Mouse (Mus musculus): ENCODE measurements around the gene Ccdc184. TPM values are rescaled to one million over a fixed set of nuclear protein-coding genes. Genes with fewer than 3 reads are reported as not detected.

Gene Ccdc184
- polyA plus RNA-seq (2014; fragmentation: Illumina TruSeq; extraction: RNeasy Lipid Tissue Mini Kit (QIAGEN cat#74804); ENCODE audit: low read depth, low replicate concordance): 0.42 TPM

GRCm38 (mm10) chr15:98166963-98167644 lies at the start of gene Ccdc184:
Gene Ccdc184 (plus strand): TSS chr15:98167158.

GRCm38 (mm10) chr15:98165525-98165924 lies 1.4 kb upstream of the Ccdc184 start, which contains the start of gene Asb8:
Gene Asb8 (minus strand): TSS chr15:98165625.

GRCm38 (mm10) chr15:98195442-98195841 lies 28.5 kb downstream of the Ccdc184 start, which contains the start of gene Olfr288:
Gene Olfr288 (minus strand): TSS chr15:98195542.

Other genes starting within 250 kb of the Ccdc184 start
- 16.1 TPM for gene Tmem106c, start 203.0 kb upstream of the Ccdc184 start, polyA plus RNA-seq (2014; fragmentation: Illumina TruSeq; extraction: RNeasy Lipid Tissue Mini Kit (QIAGEN cat#74804); ENCODE audit: low read depth, low replicate concordance)
- not detected for gene Col2a1, start 162.5 kb upstream of the Ccdc184 start, polyA plus RNA-seq (2014; fragmentation: Illumina TruSeq; extraction: RNeasy Lipid Tissue Mini Kit (QIAGEN cat#74804); ENCODE audit: low read depth, low replicate concordance)
- gene Pfkm, start 74.6 kb upstream of the Ccdc184 start, polyA plus RNA-seq (2014; fragmentation: Illumina TruSeq; extraction: RNeasy Lipid Tissue Mini Kit (QIAGEN cat#74804); ENCODE audit: low read depth, low replicate concordance): 729 TPM
- gene Senp1, start 73.4 kb upstream of the Ccdc184 start, polyA plus RNA-seq (2014; fragmentation: Illumina TruSeq; extraction: RNeasy Lipid Tissue Mini Kit (QIAGEN cat#74804); ENCODE audit: low read depth, low replicate concordance): 10.9 TPM
- gene Asb8, start 1.5 kb upstream of the Ccdc184 start, polyA plus RNA-seq (2014; fragmentation: Illumina TruSeq; extraction: RNeasy Lipid Tissue Mini Kit (QIAGEN cat#74804); ENCODE audit: low read depth, low replicate concordance): 96.2 TPM
- gene Olfr288, start 28.4 kb downstream of the Ccdc184 start, polyA plus RNA-seq (2014; fragmentation: Illumina TruSeq; extraction: RNeasy Lipid Tissue Mini Kit (QIAGEN cat#74804); ENCODE audit: low read depth, low replicate concordance): not detected
- gene Gm44579, start 53.8 kb downstream of the Ccdc184 start, polyA plus RNA-seq (2014; fragmentation: Illumina TruSeq; extraction: RNeasy Lipid Tissue Mini Kit (QIAGEN cat#74804); ENCODE audit: low read depth, low replicate concordance): not detected
- gene Olfr287, start 53.9 kb downstream of the Ccdc184 start, polyA plus RNA-seq (2014; fragmentation: Illumina TruSeq; extraction: RNeasy Lipid Tissue Mini Kit (QIAGEN cat#74804); ENCODE audit: low read depth, low replicate concordance): not detected
- gene Olfr286, start 67.3 kb downstream of the Ccdc184 start, polyA plus RNA-seq (2014; fragmentation: Illumina TruSeq; extraction: RNeasy Lipid Tissue Mini Kit (QIAGEN cat#74804); ENCODE audit: low read depth, low replicate concordance): not detected
- not detected for gene H1fnt, start 90.1 kb downstream of the Ccdc184 start, polyA plus RNA-seq (2014; fragmentation: Illumina TruSeq; extraction: RNeasy Lipid Tissue Mini Kit (QIAGEN cat#74804); ENCODE audit: low read depth, low replicate concordance)
- gene Zfp641, start 129.0 kb downstream of the Ccdc184 start, polyA plus RNA-seq (2014; fragmentation: Illumina TruSeq; extraction: RNeasy Lipid Tissue Mini Kit (QIAGEN cat#74804); ENCODE audit: low read depth, low replicate concordance): 5.4 TPM
- not detected for gene Olfr285, start 150.2 kb downstream of the Ccdc184 start, polyA plus RNA-seq (2014; fragmentation: Illumina TruSeq; extraction: RNeasy Lipid Tissue Mini Kit (QIAGEN cat#74804); ENCODE audit: low read depth, low replicate concordance)
- not detected for gene Olfr284, start 173.8 kb downstream of the Ccdc184 start, polyA plus RNA-seq (2014; fragmentation: Illumina TruSeq; extraction: RNeasy Lipid Tissue Mini Kit (QIAGEN cat#74804); ENCODE audit: low read depth, low replicate concordance)
- gene Olfr283, start 213.8 kb downstream of the Ccdc184 start, polyA plus RNA-seq (2014; fragmentation: Illumina TruSeq; extraction: RNeasy Lipid Tissue Mini Kit (QIAGEN cat#74804); ENCODE audit: low read depth, low replicate concordance): not detected